Mouse (Mus musculus) thymus, adult 2 months (tissue): ENCODE data around the gene Npepps.
"Not testable (repeated sequence)": the region's sequence is repeated elsewhere in the genome, so short reads cannot be mapped to it uniquely, and the experiment has no call there.

Source experiments
- CTCF ChIP-seq: fragments of 200-500 bp; IDR thresholded peaks from 2 replicates; pipeline ENCODE4 v1.5.1; 2012; ENCODE audit warnings: mild to moderate bottlenecking, control low read depth, low read length, moderate library complexity, borderline replicate concordance; ENCODE audit not compliant: control insufficient read depth, poor library complexity, insufficient read depth; ENCODE audit errors: extremely low read depth
- POLR2A ChIP-seq: fragments of 200-500 bp; IDR thresholded peaks from 2 replicates; pipeline ENCODE4 v1.6.1; 2012; ENCODE audit warnings: mild to moderate bottlenecking, low read length, control low read depth, moderate library complexity; ENCODE audit not compliant: control insufficient read depth, poor library complexity, insufficient read depth; ENCODE audit errors: extremely low read depth

DNA sequence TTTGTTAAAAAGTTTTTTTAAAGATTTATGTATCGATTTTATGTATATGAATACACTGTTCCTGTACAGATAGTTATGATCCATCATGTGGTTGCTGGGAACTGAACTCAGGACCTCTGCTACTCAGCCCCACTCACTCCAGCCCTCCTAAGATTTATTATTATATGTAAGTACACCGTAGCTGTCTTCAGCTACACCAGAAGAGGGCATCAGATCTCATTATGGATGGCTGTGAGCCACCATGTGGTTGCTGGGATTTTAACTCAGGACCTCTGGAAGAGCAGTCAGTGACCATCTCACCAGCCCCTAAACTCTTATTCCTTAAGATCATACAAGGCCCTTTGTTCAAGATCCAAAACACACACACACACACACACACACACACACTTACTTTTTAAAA, 10.4 kb downstream of the Npepps start:
- not testable (repeated sequence) for TF ChIP-seq CTCF, POLR2A
